Mouse (Mus musculus): ENCODE data around the gene Kif26b. TPM values are rescaled to one million over a fixed set of nuclear protein-coding genes. Genes with fewer than 3 reads are reported as not detected.

Kif26b gene
- polyA plus RNA-seq, 2 experiments from 2014 or later, result 0.04 TPM; not detected in 1

- no peak for ATAC-seq
Observed at GRCm38 (mm10) chr1:178597757-178598156, 68.8 kb downstream of the Kif26b start.

DNA sequence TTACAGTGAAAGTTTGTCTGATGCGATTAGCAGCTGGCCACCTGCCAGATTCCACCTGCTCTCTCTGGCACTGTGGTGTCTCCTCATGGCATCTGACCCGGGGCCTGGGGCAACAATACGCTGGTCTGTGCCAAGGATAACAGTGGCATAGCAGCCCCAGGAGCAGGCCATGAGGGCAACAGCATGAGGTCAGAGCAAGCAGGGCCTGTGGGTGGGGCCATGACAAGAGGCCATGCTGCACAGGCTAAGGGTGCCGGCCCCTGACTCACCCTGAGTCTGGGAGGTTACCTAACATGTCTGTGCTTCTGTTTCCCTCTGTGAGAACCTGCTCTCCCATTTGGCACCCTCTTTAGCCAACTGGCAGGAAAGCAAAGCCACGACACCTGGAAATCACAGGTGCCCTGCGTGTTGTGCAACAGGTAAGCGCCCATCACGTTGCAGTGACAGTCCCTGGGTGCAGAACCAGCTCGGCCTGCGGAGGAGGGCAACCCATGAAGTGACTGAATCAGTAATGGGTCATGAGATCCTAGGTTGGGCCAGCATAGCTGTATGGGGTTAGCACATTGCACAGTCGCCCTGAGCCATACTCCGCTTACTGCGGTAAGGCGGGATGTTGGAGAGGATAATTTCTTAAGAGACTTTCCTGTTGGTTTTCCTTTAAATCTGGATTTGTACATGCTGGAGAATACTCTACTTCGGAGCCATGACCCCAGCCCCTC, 72.1 kb downstream of the Kif26b start:
- ATAC-seq, result no peak

- no peak for ATAC-seq
Observed at GRCm38 (mm10) chr1:178609151-178609775, 80.3 kb downstream of the Kif26b start.

DNA sequence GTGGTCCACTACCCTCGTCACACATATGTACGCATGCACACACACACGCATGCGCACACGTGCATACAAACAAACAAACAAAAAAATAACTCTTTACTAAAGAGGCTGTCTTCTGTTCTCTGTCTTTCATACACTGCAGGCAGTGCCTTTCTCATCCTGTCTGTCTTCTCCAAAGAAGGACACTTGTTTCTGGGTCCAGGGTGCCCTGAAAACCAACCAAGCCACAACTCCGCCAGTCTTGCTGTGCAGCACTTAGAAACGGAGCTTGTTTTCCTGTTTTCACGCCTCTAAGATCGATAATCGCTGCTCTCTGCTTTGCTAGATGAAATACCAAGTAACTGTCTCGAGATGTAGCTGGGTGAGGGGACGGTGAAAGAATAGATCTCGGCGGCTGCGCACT, 82.6 kb downstream of the Kif26b start:
- ATAC-seq, result no peak

DNA sequence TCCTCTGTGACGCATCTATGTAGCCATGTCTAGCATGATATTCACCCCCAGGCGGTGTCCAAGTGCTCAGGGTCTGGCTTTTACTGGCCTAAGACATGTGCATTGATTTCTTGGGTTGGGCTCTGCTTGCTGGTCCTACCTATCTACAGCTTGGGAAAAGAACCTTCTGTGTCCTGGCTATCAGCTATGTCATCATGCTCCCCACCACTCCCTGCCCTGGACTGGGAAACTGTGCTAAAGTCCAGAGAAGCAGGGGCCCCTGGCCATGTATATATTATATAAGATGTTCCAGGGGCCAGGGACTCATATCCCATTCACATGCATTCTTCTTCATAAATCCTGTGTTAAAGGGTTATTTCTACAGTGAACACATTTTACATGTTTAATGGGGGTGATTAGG, 92.4 kb downstream of the Kif26b start:
- no peak for ATAC-seq

DNA sequence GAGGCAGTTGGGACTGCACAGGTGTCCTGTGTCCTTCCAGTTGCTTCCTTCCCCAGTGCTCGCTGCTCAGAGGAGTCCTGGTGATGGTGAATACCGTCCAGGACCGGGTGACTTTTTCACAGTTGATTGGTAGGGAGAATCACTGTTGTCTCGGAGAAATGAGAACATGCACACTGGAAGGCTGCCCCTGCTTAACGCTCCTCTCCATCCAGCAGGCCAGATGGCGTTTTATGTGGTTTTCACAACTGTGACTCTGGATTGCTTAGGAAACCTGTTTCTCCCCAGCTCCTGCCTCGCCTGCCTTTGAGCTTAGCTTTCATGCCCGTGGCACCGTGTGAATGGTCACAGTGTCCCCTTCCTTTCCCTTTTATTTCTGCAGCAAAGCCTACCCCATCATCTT, 95.0 kb downstream of the Kif26b start:
- no peak for ATAC-seq

- no peak for ATAC-seq
Observed at GRCm38 (mm10) chr1:178626961-178627381, 98.0 kb downstream of the Kif26b start.

- ATAC-seq, result no peak
Observed at GRCm38 (mm10) chr1:178630042-178630441, 101.1 kb downstream of the Kif26b start.

DNA sequence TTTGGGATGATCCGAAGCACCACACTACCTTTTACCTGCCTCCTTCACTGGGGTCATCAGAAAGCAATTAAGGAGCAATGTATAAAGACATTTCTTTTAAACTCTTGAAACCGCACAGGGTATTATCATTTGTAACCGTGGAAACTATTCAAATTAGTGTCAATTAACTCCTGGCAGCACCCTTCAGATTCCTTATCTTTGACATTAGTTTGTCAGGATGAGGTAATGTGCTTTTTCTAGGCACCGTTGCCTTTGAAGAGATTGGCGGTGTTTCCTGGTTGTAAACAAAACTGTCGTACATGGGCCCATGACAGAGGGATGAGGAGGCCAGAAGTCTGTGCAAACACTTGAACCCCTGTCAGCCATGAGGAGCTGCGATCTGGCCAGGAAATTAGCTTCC, 102.9 kb downstream of the Kif26b start:
- no peak for ATAC-seq

- ATAC-seq, result no peak
Observed at GRCm38 (mm10) chr1:178634359-178635085, 105.6 kb downstream of the Kif26b start.

GRCm38 (mm10) chr1:178635470-178635869, 106.5 kb downstream of the Kif26b start:
- no peak for ATAC-seq

DNA sequence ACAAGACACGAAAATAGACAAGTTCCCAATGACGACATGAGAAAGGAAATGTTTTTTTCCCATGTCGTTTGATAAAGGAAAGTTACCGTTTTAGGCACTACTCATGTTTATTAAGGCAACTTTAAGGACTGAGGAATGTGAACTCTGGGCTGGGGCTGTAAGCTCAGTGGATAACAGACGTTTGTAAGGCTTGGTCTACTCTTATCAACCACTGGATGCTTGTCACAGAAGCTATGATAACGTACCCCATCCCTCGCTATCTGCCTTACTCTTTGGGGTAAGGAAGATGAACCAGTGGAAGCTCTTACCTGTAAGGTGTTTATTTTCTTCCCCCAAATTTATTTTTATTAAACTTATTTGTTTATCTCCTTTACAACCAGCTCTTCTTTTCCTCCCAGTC, 108.4 kb downstream of the Kif26b start:
- ATAC-seq, result no peak

- ATAC-seq, result no peak
Observed at GRCm38 (mm10) chr1:178639951-178640350, 111.0 kb downstream of the Kif26b start.

GRCm38 (mm10) chr1:178640719-178641455, 112.0 kb downstream of the Kif26b start:
- no peak for ATAC-seq

DNA sequence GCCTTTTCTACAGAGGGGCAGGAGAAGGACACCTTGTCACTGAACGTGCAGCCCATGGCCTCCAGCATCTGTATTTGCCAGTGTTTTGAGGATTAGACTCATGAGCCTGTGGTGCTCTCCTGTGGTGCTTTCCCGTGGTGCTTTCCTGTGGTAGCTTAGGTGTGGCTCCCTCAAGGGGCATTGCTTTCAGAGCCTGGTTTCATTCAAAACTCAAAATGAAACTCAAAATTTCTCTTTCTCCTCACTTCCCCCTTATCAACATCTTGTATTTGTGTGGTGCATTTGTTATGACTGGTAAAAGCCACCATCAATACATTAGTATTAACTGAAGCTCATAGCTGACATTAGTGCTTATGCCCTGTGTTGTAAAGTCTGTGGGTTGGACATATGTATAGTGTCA, 112.9 kb downstream of the Kif26b start:
- no peak for ATAC-seq

- ATAC-seq, result no peak
Observed at GRCm38 (mm10) chr1:178644954-178645353, 116.0 kb downstream of the Kif26b start.

DNA sequence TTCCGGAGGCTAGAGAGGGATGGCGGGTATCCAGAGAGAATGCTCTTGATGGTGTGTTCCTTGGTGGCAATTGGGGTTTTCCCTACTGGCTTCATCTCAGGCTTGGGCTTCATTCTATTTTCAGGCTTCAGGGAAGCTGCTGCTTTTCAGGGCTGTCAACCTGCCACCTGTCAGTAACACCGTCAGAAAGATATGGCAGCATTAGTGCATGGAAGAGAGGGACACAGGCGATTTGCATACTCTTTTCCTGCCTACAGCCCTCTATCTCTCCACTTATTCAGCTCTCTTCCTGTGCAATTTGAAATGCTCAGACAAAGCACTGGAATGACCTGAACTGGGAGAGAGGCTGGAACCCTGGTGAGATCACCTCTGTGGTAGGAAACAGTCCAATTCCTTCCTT, 117.7 kb downstream of the Kif26b start:
- no peak for ATAC-seq

DNA sequence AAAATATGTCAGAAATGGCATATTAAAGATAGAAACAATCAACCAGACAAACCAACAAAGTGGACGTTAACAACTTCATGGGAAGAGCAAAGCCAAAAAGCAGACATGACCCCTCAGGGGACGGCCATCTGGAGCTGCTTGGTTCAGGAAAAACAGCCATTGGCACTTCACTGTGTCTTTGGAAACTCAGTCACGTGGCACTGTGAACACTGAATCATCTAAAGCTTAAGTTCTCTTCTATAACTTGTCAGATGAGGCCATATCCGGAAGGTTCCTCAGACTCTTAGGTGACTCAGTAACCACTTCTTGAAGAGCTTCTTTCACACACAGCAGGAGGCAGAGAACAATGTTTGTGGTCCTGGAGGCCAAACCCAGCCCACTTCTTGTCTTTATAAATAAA, 126.6 kb downstream of the Kif26b start:
- ATAC-seq, result no peak

- ATAC-seq, result no peak
Observed at GRCm38 (mm10) chr1:178661035-178661434, 132.1 kb downstream of the Kif26b start.

DNA sequence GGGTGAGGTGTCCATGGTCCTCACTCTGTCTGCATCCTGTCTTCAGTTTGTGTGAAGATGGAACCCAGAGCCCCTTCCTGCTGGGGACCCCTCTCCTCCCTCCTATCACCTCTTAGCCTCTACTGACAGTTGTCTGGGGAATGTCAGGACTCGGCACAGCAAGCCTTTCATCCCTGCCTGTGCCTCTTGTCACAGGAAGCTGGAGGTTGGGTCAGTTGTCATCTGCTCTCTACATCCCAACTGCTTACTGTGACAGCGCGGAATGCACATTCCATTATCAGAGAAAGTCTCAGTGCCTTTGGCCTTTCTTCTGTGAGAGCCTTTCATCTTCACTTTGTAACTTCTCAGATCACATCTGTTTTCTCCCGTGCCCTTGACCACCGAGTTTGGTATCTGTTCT, 132.6 kb downstream of the Kif26b start:
- ATAC-seq, result no peak

GRCm38 (mm10) chr1:178663539-178663938, 134.6 kb downstream of the Kif26b start:
- no peak for ATAC-seq

GRCm38 (mm10) chr1:178664271-178664969, 135.5 kb downstream of the Kif26b start:
- ATAC-seq, result no peak

All from CD4-positive, CD25-positive, alpha-beta regulatory T cell, adult 4 months (primary cell).